Mouse (Mus musculus): Measurements from ENCODE around the gene Tfpi. TPM values are rescaled to one million over a fixed set of nuclear protein-coding genes. Genes with fewer than 3 reads are reported as not detected.

The Tfpi gene
- polyA plus RNA-seq (2015; fragmentation: Nextera tagmentation; extraction: Ambion mirVana) = 23.0 and 28.3 TPM in 2 replicates

DNA sequence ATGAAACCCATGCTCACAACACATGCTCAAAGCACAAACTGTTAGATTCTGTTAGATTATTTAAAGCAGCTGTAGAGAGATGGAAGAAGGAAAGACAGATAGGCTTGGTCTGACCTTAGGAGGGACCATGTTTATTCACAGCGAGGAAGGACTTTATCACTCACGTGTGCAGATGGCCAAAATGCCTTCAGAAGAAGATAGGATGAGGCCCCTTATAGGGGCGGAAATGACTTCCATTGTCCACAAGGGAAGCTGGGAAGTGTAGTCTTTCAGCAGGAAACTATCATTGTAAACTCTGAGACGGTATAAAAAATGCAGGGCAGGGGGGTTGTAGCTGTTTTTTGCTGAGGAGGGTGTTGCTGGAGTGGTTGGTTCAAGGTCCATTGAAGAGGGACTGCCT, at the start of gene Tfpi:
Gene Tfpi (minus strand): TSS at position 199 of the 400 bp plus-strand sequence.
- peaks cover 7% of the 10 kb centered on the region; the same call in 1 of the 2 replicates for H3K36me3 ChIP-seq
- H3K9ac ChIP-seq = peak within 1 kb of the TSS; percentile 38

DNA sequence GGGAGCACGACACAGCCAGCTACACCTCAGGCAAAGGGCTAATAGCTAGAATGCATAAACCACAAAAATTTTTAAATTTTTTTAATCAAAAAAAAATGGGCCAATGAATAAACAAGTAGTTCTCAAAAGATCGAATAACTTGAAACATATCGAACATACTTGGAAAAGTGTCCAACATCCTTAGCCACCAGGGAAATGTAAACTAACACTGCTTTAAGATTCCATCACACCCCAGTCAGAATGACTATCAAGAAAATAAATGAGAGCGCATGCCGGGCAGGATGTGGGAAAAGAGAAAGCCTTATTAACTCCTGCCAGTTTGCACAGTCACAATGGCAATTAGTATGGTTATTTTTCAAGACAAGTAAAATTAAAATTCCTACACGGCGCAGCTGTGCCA, 49.6 kb upstream of the Tfpi start:
- Histone ChIP-seq H3K9me3 (replicated peaks) (no peaks in the 10 kb centered on the region), H3K4me3 (replicated peaks) (no peak overlapping the region), H3K27ac (no peak overlapping the region), H3K9ac (no peak overlapping the region), H3K4me2 (no peak overlapping the region), H3K36me3 (no peaks in the 10 kb centered on the region), H3K27me3 (no peaks in the 10 kb centered on the region), H3K4me1 (replicated peaks) (peaks cover 7% of the 10 kb centered on the region; the same call in 1 of the 2 replicates)
- 77% methylated on average over 7 of the region's 7 CpGs for WGBS (ENCODE audit: insufficient replicate concordance)
- DNase-seq = no peak
- no peak for ATAC-seq (ENCODE audit: low read depth)

More for the DNA sequence above, at the start of gene Tfpi:
- H3K4me2 ChIP-seq = peak within 1 kb of the TSS; percentile 57
- WGBS (ENCODE audit: insufficient replicate concordance) = 10% methylated on average over 4 of the region's 4 CpGs
- peak within 1 kb of the TSS; percentile 68 for H3K27ac ChIP-seq
- peak within 1 kb of the TSS; percentile 45 for H3K4me3 ChIP-seq (replicated peaks)
- H3K27me3 ChIP-seq = no peaks in the 10 kb centered on the region
- ATAC-seq (ENCODE audit: low read depth) = peak; percentile 90
- H3K9me3 ChIP-seq (replicated peaks) = no peaks in the 10 kb centered on the region
- peak; percentile 27 for DNase-seq
- peaks cover 23% of the 10 kb centered on the region for H3K4me1 ChIP-seq (replicated peaks)

DNA sequence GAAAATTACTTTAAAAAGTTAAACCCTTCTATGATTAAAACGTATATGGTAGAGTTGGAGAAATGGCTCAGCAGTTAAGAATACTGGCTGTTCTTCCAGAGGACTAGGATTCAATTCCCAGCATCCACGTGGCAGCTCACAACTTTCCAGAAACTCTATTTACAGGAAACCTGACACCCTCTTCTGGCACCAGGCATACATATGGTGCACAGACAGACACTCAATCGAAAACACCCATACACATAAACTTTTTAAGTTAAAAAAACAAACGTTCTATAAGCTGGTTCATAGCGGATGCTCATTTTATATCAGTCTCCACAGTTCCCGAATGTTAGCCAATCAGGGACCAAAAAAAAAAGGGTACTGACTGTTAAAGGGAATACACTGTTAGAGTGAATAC, 49.2 kb upstream of the Tfpi start:
- Histone ChIP-seq H3K4me2 (no peak overlapping the region), H3K9ac (no peak overlapping the region), H3K27ac (no peak overlapping the region), H3K9me3 (replicated peaks) (no peaks in the 10 kb centered on the region), H3K4me3 (replicated peaks) (no peak overlapping the region), H3K36me3 (no peaks in the 10 kb centered on the region), H3K4me1 (replicated peaks) (peaks cover 7% of the 10 kb centered on the region; the same call in 1 of the 2 replicates), H3K27me3 (no peaks in the 10 kb centered on the region)
- 58% methylated on average over 6 of the region's 6 CpGs for WGBS (ENCODE audit: insufficient replicate concordance)
- ATAC-seq (ENCODE audit: low read depth) (no peak), DNase-seq (no peak)

DNA sequence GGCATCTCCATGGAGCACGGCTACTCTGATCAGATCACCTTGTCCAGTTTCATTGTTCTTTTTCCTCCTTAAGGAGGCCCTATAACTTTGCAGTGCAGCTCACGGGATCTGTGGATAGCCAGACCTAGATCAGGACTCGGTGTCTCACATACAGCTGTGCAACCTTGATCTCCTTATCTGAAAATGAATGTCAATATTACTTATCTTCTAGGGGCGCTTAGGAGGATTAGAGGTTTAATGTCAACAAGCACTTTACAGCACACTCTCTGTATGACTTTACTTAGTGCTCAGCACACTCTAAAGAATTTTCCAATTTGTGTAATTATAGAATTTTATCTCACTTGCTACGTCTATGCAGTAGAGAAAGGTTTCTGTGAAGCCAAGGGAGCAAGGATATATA, 48.5 kb upstream of the Tfpi start:
- Histone ChIP-seq H3K4me1 (replicated peaks) (peaks cover 7% of the 10 kb centered on the region; the same call in 1 of the 2 replicates), H3K9me3 (replicated peaks) (no peaks in the 10 kb centered on the region), H3K27ac (no peak overlapping the region), H3K4me2 (no peak overlapping the region), H3K36me3 (no peaks in the 10 kb centered on the region), H3K9ac (no peak overlapping the region), H3K4me3 (replicated peaks) (no peak overlapping the region), H3K27me3 (no peaks in the 10 kb centered on the region)
- DNase-seq (no peak), ATAC-seq (ENCODE audit: low read depth) (no peak)
- WGBS (ENCODE audit: insufficient replicate concordance) = 53% methylated on average over 5 of the region's 5 CpGs

DNA sequence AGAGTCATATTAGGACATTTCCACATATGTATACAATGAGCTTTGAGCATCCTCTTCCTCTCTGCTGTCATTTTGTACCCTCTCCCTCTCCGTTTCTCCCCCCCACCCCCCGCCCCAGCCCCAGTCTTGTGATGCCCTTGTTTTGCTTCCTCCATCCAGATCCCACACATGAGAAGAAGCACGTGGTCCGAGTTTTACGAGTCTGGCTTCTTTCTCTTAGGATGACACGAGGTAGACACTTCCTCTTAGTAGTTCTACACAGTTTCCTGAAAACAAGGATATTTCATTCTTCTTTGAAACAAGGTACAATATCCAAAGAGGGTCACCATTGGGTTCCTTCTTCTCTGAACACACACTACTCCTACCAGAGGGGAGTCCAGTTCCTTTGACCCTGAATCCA, 47.4 kb upstream of the Tfpi start:
- H3K4me2 ChIP-seq = no peak overlapping the region
- no peaks in the 10 kb centered on the region for H3K36me3 ChIP-seq
- no peak overlapping the region for H3K27ac ChIP-seq
- H3K9ac ChIP-seq = no peak overlapping the region
- H3K4me3 ChIP-seq (replicated peaks) = no peak overlapping the region
- H3K9me3 ChIP-seq (replicated peaks) = no peaks in the 10 kb centered on the region
- H3K27me3 ChIP-seq = no peaks in the 10 kb centered on the region
- peaks cover 9% of the 10 kb centered on the region; the same call in 1 of the 2 replicates for H3K4me1 ChIP-seq (replicated peaks)
- DNase-seq (no peak), ATAC-seq (ENCODE audit: low read depth) (no peak)
- 39% methylated on average over 6 of the region's 6 CpGs for WGBS (ENCODE audit: insufficient replicate concordance)

GRCm38 (mm10) chr2:84523103-84523865, 46.7 kb upstream of the Tfpi start:
- Histone ChIP-seq H3K27me3 (no peaks in the 10 kb centered on the region), H3K4me1 (replicated peaks) (peaks cover 9% of the 10 kb centered on the region; the same call in 1 of the 2 replicates), H3K4me3 (replicated peaks) (no peak overlapping the region), H3K27ac (no peak overlapping the region), H3K9ac (no peak overlapping the region), H3K4me2 (no peak overlapping the region), H3K9me3 (replicated peaks) (no peaks in the 10 kb centered on the region), H3K36me3 (no peaks in the 10 kb centered on the region)
- no peak for DNase-seq
- no peak for ATAC-seq (ENCODE audit: low read depth)
- WGBS (ENCODE audit: insufficient replicate concordance) = 51% methylated on average over 6 of the region's 6 CpGs

DNA sequence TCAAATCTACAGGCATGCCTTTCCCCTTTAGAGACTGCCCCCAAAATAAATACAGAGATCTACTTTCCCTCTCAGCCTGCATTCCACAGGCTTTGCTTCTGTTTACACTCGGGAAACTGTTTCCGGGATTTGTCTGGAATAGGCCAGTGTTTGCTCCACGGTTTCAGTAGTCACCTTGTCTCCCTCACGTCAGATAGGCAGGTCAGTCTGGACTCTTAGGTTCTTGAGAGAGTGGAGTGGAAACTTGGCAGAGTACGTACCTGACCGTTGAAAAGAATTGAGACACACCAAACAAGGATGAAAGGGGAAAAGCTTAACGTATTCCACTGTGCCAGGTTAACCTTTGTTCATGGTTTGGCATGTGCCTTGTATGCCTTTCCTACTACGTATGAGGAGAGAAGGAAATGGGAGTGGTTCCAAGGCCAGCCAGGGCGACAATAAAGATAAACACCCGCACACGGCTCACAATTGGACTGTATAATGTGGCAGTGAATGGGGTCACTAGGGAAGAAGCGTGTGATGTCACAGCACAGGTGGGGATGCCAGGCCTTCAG, 43.0 kb upstream of the Tfpi start:
- no peaks in the 10 kb centered on the region for H3K36me3 ChIP-seq
- WGBS (ENCODE audit: insufficient replicate concordance) = 52% methylated on average over 12 of the region's 12 CpGs
- peak overlapping the region; percentile 27; the same call in 1 of the 2 replicates for H3K27ac ChIP-seq
- no peaks in the 10 kb centered on the region for H3K27me3 ChIP-seq
- ATAC-seq (ENCODE audit: low read depth) (peak; percentile 48; the same call in 1 of the 2 replicates), DNase-seq (no peak)
- peaks cover 6% of the 10 kb centered on the region; the same call in 1 of the 2 replicates for H3K4me1 ChIP-seq (replicated peaks)
- H3K4me3 ChIP-seq (replicated peaks) = no peak overlapping the region
- no peak overlapping the region for H3K9ac ChIP-seq
- no peaks in the 10 kb centered on the region for H3K9me3 ChIP-seq (replicated peaks)
- H3K4me2 ChIP-seq = no peak overlapping the region

- no peak overlapping the region for H3K4me2 ChIP-seq
- H3K9me3 ChIP-seq (replicated peaks) = no peaks in the 10 kb centered on the region
- H3K4me3 ChIP-seq (replicated peaks) = no peak overlapping the region
- H3K27me3 ChIP-seq = no peaks in the 10 kb centered on the region
- H3K27ac ChIP-seq = no peak overlapping the region
- peaks cover 6% of the 10 kb centered on the region; the same call in 1 of the 2 replicates for H3K4me1 ChIP-seq (replicated peaks)
- 53% methylated on average over 5 of the region's 5 CpGs for WGBS (ENCODE audit: insufficient replicate concordance)
- no peak overlapping the region for H3K9ac ChIP-seq
- no peaks in the 10 kb centered on the region for H3K36me3 ChIP-seq
- DNase-seq (no peak), ATAC-seq (ENCODE audit: low read depth) (no peak)
Observed at GRCm38 (mm10) chr2:84518767-84519166, 42.2 kb upstream of the Tfpi start.

GRCm38 (mm10) chr2:84513281-84513680, 36.7 kb upstream of the Tfpi start:
- WGBS (ENCODE audit: insufficient replicate concordance) = 68% methylated on average over 3 of the region's 3 CpGs
- no peaks in the 10 kb centered on the region for H3K9me3 ChIP-seq (replicated peaks)
- H3K27me3 ChIP-seq = no peaks in the 10 kb centered on the region
- H3K27ac ChIP-seq = no peak overlapping the region
- no peaks in the 10 kb centered on the region for H3K4me1 ChIP-seq (replicated peaks)
- H3K36me3 ChIP-seq = peaks cover 12% of the 10 kb centered on the region
- H3K9ac ChIP-seq = no peak overlapping the region
- ATAC-seq (ENCODE audit: low read depth) (no peak), DNase-seq (no peak)
- no peak overlapping the region for H3K4me3 ChIP-seq (replicated peaks)
- no peak overlapping the region for H3K4me2 ChIP-seq

DNA sequence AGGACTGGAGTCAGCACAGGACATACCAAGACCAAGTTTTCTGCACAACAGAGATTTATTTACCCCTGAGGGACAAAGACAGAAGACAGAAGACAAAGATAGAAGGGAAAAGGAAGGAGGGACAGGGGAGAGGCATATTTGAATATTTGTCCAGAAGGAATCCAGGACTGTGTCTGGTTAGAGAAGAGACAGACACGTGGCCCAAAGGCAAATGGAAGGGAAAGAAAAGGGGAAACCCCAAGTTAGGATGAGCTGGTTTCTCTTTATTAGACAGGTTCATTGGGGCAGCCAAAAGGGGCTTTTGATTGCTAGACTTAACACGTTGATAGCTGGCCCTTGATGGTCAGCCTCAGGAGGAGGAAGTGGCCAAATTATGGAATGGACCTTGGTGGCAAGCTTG, 34.9 kb upstream of the Tfpi start:
- Histone ChIP-seq H3K27me3 (no peaks in the 10 kb centered on the region), H3K27ac (no peak overlapping the region), H3K9ac (no peak overlapping the region), H3K9me3 (replicated peaks) (no peaks in the 10 kb centered on the region), H3K4me3 (replicated peaks) (no peak overlapping the region), H3K4me1 (replicated peaks) (no peaks in the 10 kb centered on the region), H3K4me2 (no peak overlapping the region), H3K36me3 (peaks cover 12% of the 10 kb centered on the region)
- ATAC-seq (ENCODE audit: low read depth) (no peak), DNase-seq (no peak)
- WGBS (ENCODE audit: insufficient replicate concordance) = 46% methylated on average over 2 of the region's 2 CpGs

DNA sequence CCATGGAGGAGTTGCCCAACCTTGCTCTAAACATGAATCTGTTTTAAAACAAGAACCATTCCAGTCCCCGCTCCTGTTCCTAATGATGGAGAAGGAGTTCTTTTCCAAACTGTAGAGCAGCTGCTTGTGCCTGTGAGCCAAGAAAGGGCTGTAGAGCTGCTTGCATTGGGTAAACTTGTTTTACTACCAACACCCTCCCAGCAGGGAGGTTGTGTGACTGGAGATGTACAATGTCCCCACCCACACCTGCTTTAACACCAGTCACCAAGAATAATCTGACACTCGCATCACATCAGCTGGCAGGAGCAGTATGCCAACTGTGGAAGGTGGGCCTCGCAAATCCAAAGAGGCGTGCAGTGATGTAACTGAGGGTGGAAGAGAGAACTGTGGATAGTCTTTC, 34.5 kb upstream of the Tfpi start:
- Histone ChIP-seq H3K9me3 (replicated peaks) (no peaks in the 10 kb centered on the region), H3K36me3 (peaks cover 12% of the 10 kb centered on the region), H3K9ac (no peak overlapping the region), H3K4me3 (replicated peaks) (no peak overlapping the region), H3K4me2 (no peak overlapping the region), H3K27me3 (no peaks in the 10 kb centered on the region), H3K4me1 (replicated peaks) (no peaks in the 10 kb centered on the region), H3K27ac (no peak overlapping the region)
- ATAC-seq (ENCODE audit: low read depth) (no peak), DNase-seq (no peak)
- 88% methylated on average over 4 of the region's 4 CpGs for WGBS (ENCODE audit: insufficient replicate concordance)
